ENCODE assay signal across 10 mouse cellular contexts in the genomic region with DNA sequence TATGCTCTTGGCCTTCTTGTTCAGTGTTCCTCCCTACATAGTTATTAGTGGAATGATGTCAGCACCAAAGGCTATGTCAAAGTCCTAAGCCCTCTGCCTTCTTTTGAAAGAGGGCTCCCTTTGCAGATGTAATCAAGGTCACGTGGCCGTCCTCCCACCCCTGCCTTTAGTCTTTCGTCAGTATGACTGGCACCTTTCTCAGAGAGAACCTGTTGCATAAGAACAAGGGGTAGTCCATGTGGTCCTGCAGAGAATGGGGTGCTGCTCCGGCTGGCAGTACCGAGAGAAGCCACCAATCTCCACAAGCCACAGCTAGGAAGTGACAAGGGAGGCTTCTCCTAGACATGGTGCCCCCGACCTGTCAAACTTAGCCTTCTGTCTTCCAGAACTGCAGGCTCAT.
A peak's percentile ranks its signal among the peaks of the same experiment; 100 is the strongest.
DNase-seq lines count a peak whose midpoint lies in the region; ATAC-seq and TF ChIP-seq lines count a peak whose summit lies in the region.
"Had no signal": no experiment of that assay in that cellular context is flagged by ENCODE, and none has a peak within 500 bp of the region (broad histone marks: within the 10 kb centered on the region; RNA-seq: fewer than 3 reads in every experiment).

No protein-coding gene starts in this region.

- TF ChIP-seq POLR2A in heart, adult 2 months (IDR thresholded peaks at IDR 0.05; ENCODE audit: insufficient read depth, low read depth, low read length), result no peak

- peaks cover 3% of the 10 kb centered on the region for H3K79me2 ChIP-seq in heart, adult 2 months (replicated peaks; ENCODE audit: control insufficient read depth, insufficient read depth, low read length)
- peaks cover 91% of the 10 kb centered on the region for H3K79me2 ChIP-seq in macrophage (ENCODE audit: inconsistent target)

- H3K4me1 ChIP-seq in heart, adult 2 months (ENCODE audit: control insufficient read depth, insufficient read depth, low read length), result peaks cover 40% of the 10 kb centered on the region
- H3K4me1 ChIP-seq in kidney, embryonic 15.5 days, result peaks cover 64% of the 10 kb centered on the region
- peaks cover 60% of the 10 kb centered on the region for H3K4me1 ChIP-seq in embryonic facial prominence, embryonic 10.5 days

- ATAC-seq in kidney, embryonic 15.5 days (replicated peaks; ENCODE audit: low FRiP score), result no peak
- ATAC-seq in frontal cortex, adult (ENCODE audit: low TSS enrichment), result no peak

- H3K4me3 ChIP-seq in heart, adult 2 months, result no peak overlapping the region
- H3K4me3 ChIP-seq in kidney, embryonic 15.5 days (replicated peaks), result no peak overlapping the region
- no peak overlapping the region for H3K4me3 ChIP-seq in embryonic facial prominence, embryonic 10.5 days
- H3K4me3 ChIP-seq in macrophage (ENCODE audit: inconsistent target), result no peak overlapping the region

- no peaks in the 10 kb centered on the region for H3K9me3 ChIP-seq in kidney, embryonic 15.5 days (replicated peaks)
- no peaks in the 10 kb centered on the region for H3K9me3 ChIP-seq in embryonic facial prominence, embryonic 10.5 days

- no peaks in the 10 kb centered on the region for H3K27me3 ChIP-seq in heart, adult 2 months (ENCODE audit: control insufficient read depth, insufficient read depth, low read length)
- H3K27me3 ChIP-seq in kidney, embryonic 15.5 days, result no peaks in the 10 kb centered on the region
- H3K27me3 ChIP-seq in embryonic facial prominence, embryonic 10.5 days (replicated peaks; ENCODE audit: low read depth, poor library complexity, severe bottlenecking), result peaks cover 5% of the 10 kb centered on the region; the same call in 1 of the 2 replicates

- H3K36me3 ChIP-seq in heart, adult 2 months (ENCODE audit: control insufficient read depth, insufficient read depth, low read length), result peaks cover 27% of the 10 kb centered on the region
- no peaks in the 10 kb centered on the region for H3K36me3 ChIP-seq in kidney, embryonic 15.5 days
- 0 out of 2 replicates have a peak, but pooled peaks cover 3% of the 10 kb centered on the region for H3K36me3 ChIP-seq in embryonic facial prominence, embryonic 10.5 days (replicated peaks)
- peaks cover 8% of the 10 kb centered on the region; the same call in 1 of the 2 replicates for H3K36me3 ChIP-seq in macrophage (ENCODE audit: inconsistent target)

- H3K4me2 ChIP-seq in kidney, embryonic 15.5 days, result no peak overlapping the region

- peak overlapping the region; percentile 73 for H3K27ac ChIP-seq in heart, adult 2 months
- H3K27ac ChIP-seq in kidney, embryonic 15.5 days, result peak overlapping the region; percentile 73; the same call in 1 of the 2 replicates
- H3K27ac ChIP-seq in embryonic facial prominence, embryonic 10.5 days (replicated peaks), result peak overlapping the region; percentile 25; the same call in 1 of the 2 replicates
- peak overlapping the region; percentile 71; the same call in 1 of the 2 replicates for H3K27ac ChIP-seq in macrophage

- intact Hi-C loops in heart, adult 2 months (cut with DNase I), result no loop called here

- TF ChIP-seq CTCF in heart, adult 2 months (IDR thresholded peaks at IDR 0.05), result no peak

- no peak overlapping the region for H3K9ac ChIP-seq in heart, adult 2 months (ENCODE audit: low read depth, low read length)
- H3K9ac ChIP-seq in kidney, embryonic 15.5 days, result no peak overlapping the region

- TF ChIP-seq EP300 in heart, adult 2 months (IDR thresholded peaks at IDR 0.05; ENCODE audit: insufficient read depth, low read depth, low read length), result no peak

- 87% methylated on average over 6 of the region's 6 CpGs for WGBS in heart, adult 2 months
- 76% methylated on average over 6 of the region's 6 CpGs for WGBS in kidney, embryonic 15.5 days
- WGBS in embryonic facial prominence, embryonic 10.5 days, result 87% methylated on average over 6 of the region's 6 CpGs
- 72% methylated on average over 6 of the region's 6 CpGs for WGBS in macrophage (ENCODE audit: missing documents)

- DNase-seq in heart, adult 2 months, result no peak
- no peak for DNase-seq in heart, adult 9 months (ENCODE audit: low spot score in 2 of 2)
- no peak for DNase-seq in kidney, postnatal 36 days
- DNase-seq in embryonic facial prominence, embryonic 10.5 days (ENCODE audit: low spot score), result no peak
- DNase-seq in right cerebral cortex, adult 2 months (ENCODE audit: low spot score in 2 of 2), result no peak
- DNase-seq: cerebellum, postnatal 25 days; right cerebral cortex, adult 18-20 months had no signal
